Mouse (Mus musculus): ENCODE results near the gene 9530068E07Rik. TPM values are rescaled to one million over a fixed set of nuclear protein-coding genes. Genes with fewer than 3 reads are reported as not detected.
"Not testable (repeated sequence)": the region's sequence is repeated elsewhere in the genome, so short reads cannot be mapped to it uniquely, and the experiment has no call there.

9530068E07Rik gene
- total and polyA plus RNA-seq, 3 experiments: 75.7 to 85.9 TPM; not detected in 1

DNA sequence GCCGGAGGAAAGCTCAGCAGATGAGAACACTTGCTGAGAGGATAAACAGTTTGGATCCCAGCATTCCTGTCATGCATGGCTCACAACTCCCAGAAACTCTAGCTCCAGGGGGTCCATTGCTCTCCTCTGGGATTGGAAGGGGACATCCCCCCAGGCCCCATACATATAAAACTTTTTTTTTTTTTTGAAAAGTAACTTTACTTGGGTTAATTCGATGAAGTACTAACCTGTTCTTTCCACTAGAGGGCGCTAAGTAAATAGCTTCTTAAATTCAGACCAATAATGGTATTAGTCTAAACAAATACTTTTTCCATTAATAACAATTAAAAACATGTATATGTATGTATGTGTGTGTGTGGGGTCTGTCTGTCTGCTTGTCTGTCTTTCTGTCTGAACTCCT, 11.6 kb upstream of the 9530068E07Rik start:
- Histone ChIP-seq H3K4me1 (ENCODE audit: control insufficient read depth in 1 of 2, insufficient read depth in 2 of 2, low read length in 2 of 2) (no peaks in the 10 kb centered on the region), H3K9me3 (replicated peaks; ENCODE audit: insufficient read depth, low read length) (no peaks in the 10 kb centered on the region), H3K27ac (ENCODE audit: control insufficient read depth, low read depth, low read length) (no peak overlapping the region), H3K9ac (ENCODE audit: control insufficient read depth, low read depth, low read length, poor library complexity, severe bottlenecking) (no peak overlapping the region), H3K36me3 (ENCODE audit: control insufficient read depth in 1 of 2, insufficient read depth in 2 of 2, low read length in 2 of 2) (peaks cover 0 to 39% of the 10 kb centered on the region in 2 experiments; a peak in 2 of 4 replicates), H3K27me3 (ENCODE audit: control insufficient read depth in 1 of 2, insufficient read depth in 2 of 2, low read length in 2 of 2) (no peaks in the 10 kb centered on the region), H3K4me3 (ENCODE audit: control insufficient read depth in 1 of 2, insufficient read depth in 1 of 2, low read depth in 2 of 2, low read length in 2 of 2) (no peak overlapping the region), H3K79me2 (ENCODE audit: control insufficient read depth, insufficient read depth, low read length, poor library complexity) (no peaks in the 10 kb centered on the region)
- TF ChIP-seq KAT2A (conservative IDR thresholded peaks at IDR 0.05; ENCODE audit: low read depth, low read length): no peak
- TF ChIP-seq TBP (IDR thresholded peaks at IDR 0.05; ENCODE audit: low read depth, low read length): no peak
- TF ChIP-seq GABPA (IDR thresholded peaks at IDR 0.05; ENCODE audit: low read depth, low read length): no peak
- peak in 2 of 3 experiments; percentile 53 to 69; a peak in 4 of 6 replicates for TF ChIP-seq CTCF (IDR thresholded peaks at IDR 0.05 in 2 of 3, conservative IDR thresholded peaks at IDR 0.05 in 1 of 3; ENCODE audit: control insufficient read depth in 1 of 3, insufficient read depth in 1 of 3, low read depth in 2 of 3, low read length in 3 of 3, poor library complexity in 1 of 3, severe bottlenecking in 1 of 3)
- TF ChIP-seq USF1 (IDR thresholded peaks at IDR 0.05; ENCODE audit: low read depth, low read length): no peak
- no peak for TF ChIP-seq TCF12 (IDR thresholded peaks at IDR 0.05; ENCODE audit: low read depth, low read length)
- no peak for TF ChIP-seq ZC3H11A (IDR thresholded peaks at IDR 0.05; ENCODE audit: low read depth, low read length)
- peak; percentile 91 for TF ChIP-seq ZNF384 (IDR thresholded peaks at IDR 0.05; ENCODE audit: low read depth, low read length)
- peak; percentile 67 for DNase-seq (ENCODE audit: low read depth, low spot score)

DNA sequence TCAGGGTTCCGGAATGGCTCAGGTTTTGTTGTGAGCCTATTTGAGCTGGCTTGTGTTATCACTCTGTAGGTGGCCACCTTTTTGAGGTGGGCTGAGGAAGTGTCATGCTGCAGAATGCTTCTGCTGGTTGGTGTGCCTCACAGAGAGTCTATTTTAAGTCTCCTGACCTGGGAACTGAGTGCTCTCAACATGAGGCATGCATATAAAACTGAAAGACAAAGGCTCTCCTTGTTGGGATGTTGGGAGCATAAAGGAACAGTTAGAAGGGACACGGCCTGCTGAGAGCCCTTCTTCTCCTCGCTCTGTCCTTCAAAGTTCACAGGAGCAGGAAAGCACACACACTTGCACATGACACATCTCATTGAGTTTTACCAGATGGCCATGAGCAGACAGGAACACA, 9.3 kb upstream of the 9530068E07Rik start:
- H3K79me2 ChIP-seq (ENCODE audit: control insufficient read depth, insufficient read depth, low read length, poor library complexity): no peaks in the 10 kb centered on the region
- H3K36me3 ChIP-seq (ENCODE audit: control insufficient read depth in 1 of 2, insufficient read depth in 2 of 2, low read length in 2 of 2): peaks cover 0 to 35% of the 10 kb centered on the region in 2 experiments; a peak in 2 of 4 replicates
- no peak overlapping the region for H3K4me3 ChIP-seq (ENCODE audit: control insufficient read depth in 1 of 2, insufficient read depth in 1 of 2, low read depth in 2 of 2, low read length in 2 of 2)
- no peak overlapping the region for H3K9ac ChIP-seq (ENCODE audit: control insufficient read depth, low read depth, low read length, poor library complexity, severe bottlenecking)
- H3K27ac ChIP-seq (ENCODE audit: control insufficient read depth, low read depth, low read length): no peak overlapping the region
- no peak for DNase-seq (ENCODE audit: low read depth, low spot score)
- H3K27me3 ChIP-seq (ENCODE audit: control insufficient read depth in 1 of 2, insufficient read depth in 2 of 2, low read length in 2 of 2): no peaks in the 10 kb centered on the region
- H3K9me3 ChIP-seq (replicated peaks; ENCODE audit: insufficient read depth, low read length): no peaks in the 10 kb centered on the region
- H3K4me1 ChIP-seq (ENCODE audit: control insufficient read depth in 1 of 2, insufficient read depth in 2 of 2, low read length in 2 of 2): no peaks in the 10 kb centered on the region
- no peak for TF ChIP-seq MYC (IDR thresholded peaks at IDR 0.05; ENCODE audit: low read depth, low read length)
- TF ChIP-seq USF1 (IDR thresholded peaks at IDR 0.05; ENCODE audit: low read depth, low read length): no peak
- no peak for TF ChIP-seq UBTF (IDR thresholded peaks at IDR 0.05; ENCODE audit: borderline replicate concordance, insufficient read depth, low read depth, low read length)

DNA sequence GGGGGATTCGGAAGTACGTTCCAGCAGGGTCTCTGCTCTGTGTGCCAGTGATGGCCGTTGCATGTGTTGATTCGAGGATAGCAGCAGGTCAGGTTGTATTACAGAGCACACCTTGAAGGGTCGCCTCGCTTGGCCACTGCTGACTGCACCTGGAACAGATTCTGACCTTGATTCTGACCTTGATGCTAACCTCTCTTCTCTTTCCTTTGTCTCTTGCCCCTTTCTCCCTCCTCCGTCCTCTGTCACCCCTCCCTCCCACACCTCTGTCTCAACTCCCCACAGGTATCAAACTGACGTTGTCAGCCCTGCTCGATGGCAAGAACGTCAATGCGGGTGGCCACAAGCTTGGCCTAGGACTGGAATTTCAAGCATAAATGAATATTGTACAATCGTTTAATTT, 8.1 kb upstream of the 9530068E07Rik start:
- Histone ChIP-seq H3K79me2 (ENCODE audit: control insufficient read depth, insufficient read depth, low read length, poor library complexity) (no peaks in the 10 kb centered on the region), H3K27ac (ENCODE audit: control insufficient read depth, low read depth, low read length) (no peak overlapping the region), H3K36me3 (ENCODE audit: control insufficient read depth in 1 of 2, insufficient read depth in 2 of 2, low read length in 2 of 2) (peaks cover 0 to 31% of the 10 kb centered on the region in 2 experiments; a peak in 2 of 4 replicates)

DNA sequence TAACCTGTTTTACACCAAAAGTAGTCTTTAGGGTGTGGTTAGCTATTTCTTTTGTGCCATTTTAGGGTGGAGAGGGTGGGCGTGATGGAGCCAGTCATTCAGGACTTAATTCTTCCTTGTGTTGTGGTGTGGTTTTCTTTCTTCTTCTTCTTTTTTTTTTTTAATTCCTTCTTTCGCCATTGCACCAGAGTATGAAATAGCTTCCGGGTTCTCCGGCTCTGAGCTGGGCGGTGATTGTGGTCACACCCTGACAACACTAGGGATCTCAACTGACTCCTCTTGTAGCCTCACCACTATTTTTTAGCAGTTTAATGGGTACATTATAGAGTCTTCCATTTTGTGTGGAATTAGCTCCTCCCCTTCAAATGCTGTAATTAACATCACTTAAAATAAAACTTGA, 7.2 kb upstream of the 9530068E07Rik start:
- peaks cover 0 to 29% of the 10 kb centered on the region in 2 experiments; a peak in 2 of 4 replicates for H3K36me3 ChIP-seq (ENCODE audit: control insufficient read depth in 1 of 2, insufficient read depth in 2 of 2, low read length in 2 of 2)

More for the DNA sequence above, 8.1 kb upstream of the 9530068E07Rik start:
- Histone ChIP-seq H3K27me3 (ENCODE audit: control insufficient read depth in 1 of 2, insufficient read depth in 2 of 2, low read length in 2 of 2) (no peaks in the 10 kb centered on the region), H3K4me1 (ENCODE audit: control insufficient read depth in 1 of 2, insufficient read depth in 2 of 2, low read length in 2 of 2) (no peaks in the 10 kb centered on the region), H3K4me3 (ENCODE audit: control insufficient read depth in 1 of 2, insufficient read depth in 1 of 2, low read depth in 2 of 2, low read length in 2 of 2) (no peak overlapping the region), H3K9ac (ENCODE audit: control insufficient read depth, low read depth, low read length, poor library complexity, severe bottlenecking) (no peak overlapping the region), H3K9me3 (replicated peaks; ENCODE audit: insufficient read depth, low read length) (no peaks in the 10 kb centered on the region)
- DNase-seq (ENCODE audit: low read depth, low spot score): no peak
- no peak for TF ChIP-seq RCOR1 (IDR thresholded peaks at IDR 0.05; ENCODE audit: low read depth, low read length)

More for the DNA sequence above, 7.2 kb upstream of the 9530068E07Rik start:
- not testable (repeated sequence) for H3K9me3 ChIP-seq (replicated peaks; ENCODE audit: insufficient read depth, low read length); H3K4me1 ChIP-seq (ENCODE audit: control insufficient read depth in 1 of 2, insufficient read depth in 2 of 2, low read length in 2 of 2); H3K4me3 ChIP-seq (ENCODE audit: control insufficient read depth in 1 of 2, insufficient read depth in 1 of 2, low read depth in 2 of 2, low read length in 2 of 2); H3K27ac ChIP-seq (ENCODE audit: control insufficient read depth, low read depth, low read length); H3K79me2 ChIP-seq (ENCODE audit: control insufficient read depth, insufficient read depth, low read length, poor library complexity); H3K27me3 ChIP-seq (ENCODE audit: control insufficient read depth in 1 of 2, insufficient read depth in 2 of 2, low read length in 2 of 2); DNase-seq (ENCODE audit: low read depth, low spot score); H3K9ac ChIP-seq (ENCODE audit: control insufficient read depth, low read depth, low read length, poor library complexity, severe bottlenecking)

Data from MEL (cell line).